Mouse (Mus musculus) intestine, postnatal 0 days (tissue): Measurements from ENCODE around the gene Zbtb20. TPM values are rescaled to one million over a fixed set of nuclear protein-coding genes. Genes with fewer than 3 reads are reported as not detected.
A peak's percentile ranks its signal among the peaks of the same experiment; 100 is the strongest.

Source experiments
- ATAC-seq: fragments of 200-750 bp; cut with Nextera tagmentation; 2 replicates; pipeline ENCODE4 v1.8.0; 2017; ENCODE audit warnings: mild to moderate bottlenecking, moderate TSS enrichment, moderate library complexity
- H3K27ac ChIP-seq: fragments of 300-500 bp; sonication (generic); 2 replicates; pipeline ENCODE4 v1.5.1; 2014; ENCODE audit warnings: mild to moderate bottlenecking, low read depth, low read length, moderate library complexity
- H3K27me3 ChIP-seq: fragments of 300-500 bp; sonication (generic); replicated peaks from 2 replicates; pipeline ENCODE4 v1.6.1; 2014; ENCODE audit warnings: low read length, mixed read lengths; ENCODE audit not compliant: control insufficient read depth, insufficient read depth
- H3K36me3 ChIP-seq: fragments of 300-500 bp; sonication (generic); 2 replicates; pipeline ENCODE4 v1.6.1; 2014; ENCODE audit warnings: mild to moderate bottlenecking, moderate library complexity; ENCODE audit not compliant: control insufficient read depth, insufficient read depth
- H3K4me1 ChIP-seq: fragments of 300-500 bp; sonication (generic); replicated peaks from 2 replicates; pipeline ENCODE4 v1.6.1; 2014; ENCODE audit warnings: antibody characterized with exemption, low read length, mixed read lengths; ENCODE audit not compliant: control insufficient read depth, insufficient read depth
- H3K4me2 ChIP-seq: fragments of 300-500 bp; sonication (generic); replicated peaks from 2 replicates; pipeline ENCODE4 v1.6.1; 2014; ENCODE audit warnings: low read depth, mild to moderate bottlenecking, moderate library complexity
- H3K4me3 ChIP-seq: fragments of 300-500 bp; sonication (generic); 2 replicates; pipeline ENCODE4 v1.5.1; 2014; ENCODE audit warnings: low read depth, low read length
- H3K9ac ChIP-seq: fragments of 300-500 bp; sonication (generic); 2 replicates; pipeline ENCODE4 v1.6.1; 2014; ENCODE audit warnings: mild to moderate bottlenecking, low read depth, low read length
- H3K9me3 ChIP-seq: fragments of 300-500 bp; sonication (generic); 2 replicates; pipeline ENCODE4 v1.6.1; 2016; ENCODE audit warnings: mixed run types; ENCODE audit not compliant: control insufficient read depth
- CTCF ChIP-seq: sonication (generic); IDR thresholded peaks from 2 replicates; pipeline ENCODE4 v1.5.1; 2016; ENCODE audit warnings: low read depth, mild to moderate bottlenecking, control low read depth, antibody characterized with exemption, moderate library complexity
- WGBS: fragments of 180-500 bp; shearing (Covaris S2); extraction: QIAGEN DNeasy Blood & Tissue Kit; methylation state at CpG from one replicate; pipeline ENCODE4 v1.1.7; 2014; 5-methylcytosine and 5-hydroxymethylcytosine counted together
- polyA plus RNA-seq: library from polyadenylated mRNA; unstranded; fragments of >200 nt; fragmentation: Nextera tagmentation; extraction: Ambion mirVana; gene quantifications from 2 replicates; pipeline ENCODE4 v1.2.1, GENCODE M21; 2015

Zbtb20 gene
- polyA plus RNA-seq, 1 experiment from 2014 or later = 10.6 TPM

DNA sequence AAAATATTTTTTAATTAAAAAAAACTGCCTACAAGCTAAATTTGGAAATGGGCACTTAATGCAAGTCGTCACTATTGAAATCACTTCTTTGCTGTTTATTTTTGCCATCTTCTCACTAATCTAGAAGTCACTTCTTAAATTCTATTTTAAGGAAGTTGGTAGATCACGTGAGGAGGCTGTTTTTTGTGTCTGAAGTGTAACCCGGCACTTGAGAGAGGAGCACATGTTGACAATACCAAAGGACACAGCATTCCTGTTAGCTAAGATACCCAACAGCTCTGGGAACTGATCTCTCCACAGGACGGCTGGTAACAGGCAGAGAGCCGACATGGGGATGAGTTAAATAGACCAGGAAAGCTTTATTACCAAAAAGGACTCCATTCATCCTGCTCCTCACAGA lies 702.7 kb downstream of the Zbtb20 start:
- no peaks in the 10 kb centered on the region for H3K36me3 ChIP-seq
- no peak overlapping the region for H3K27ac ChIP-seq
- no peak for ATAC-seq
- H3K4me3 ChIP-seq = no peak overlapping the region
- no peak overlapping the region for H3K9ac ChIP-seq
- H3K9me3 ChIP-seq = no peaks in the 10 kb centered on the region
- no peak for TF ChIP-seq CTCF
- WGBS = 67% methylated on average over 5 of the region's 5 CpGs
- H3K27me3 ChIP-seq = no peaks in the 10 kb centered on the region
- 0 out of 2 replicates have a peak, but pooled peaks cover 6% of the 10 kb centered on the region for H3K4me1 ChIP-seq
- no peak overlapping the region for H3K4me2 ChIP-seq

DNA sequence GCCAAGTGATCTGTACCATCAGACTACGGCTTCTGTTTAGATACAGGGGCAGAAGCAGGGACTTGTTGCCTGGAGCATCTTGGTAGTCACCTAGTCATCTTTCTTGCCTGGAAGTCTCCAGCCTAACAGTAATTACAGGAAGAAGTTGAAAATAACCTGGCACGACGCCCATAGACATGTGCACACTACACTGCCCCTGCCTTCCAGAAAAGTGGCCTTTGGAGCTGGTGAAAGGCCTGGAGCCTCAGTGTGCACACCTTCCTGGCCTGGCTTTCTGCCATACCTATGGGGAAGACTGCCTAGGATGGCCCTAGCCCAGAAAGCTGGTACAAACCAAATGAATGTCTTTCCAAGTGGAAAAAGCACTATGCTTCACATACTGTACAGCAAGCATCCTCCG lies 703.4 kb downstream of the Zbtb20 start:
- no peak for TF ChIP-seq CTCF
- no peaks in the 10 kb centered on the region for H3K9me3 ChIP-seq
- no peaks in the 10 kb centered on the region for H3K36me3 ChIP-seq
- H3K4me3 ChIP-seq = no peak overlapping the region
- H3K4me1 ChIP-seq = 0 out of 2 replicates have a peak, but pooled peaks cover 6% of the 10 kb centered on the region
- no peak overlapping the region for H3K4me2 ChIP-seq
- H3K27me3 ChIP-seq = no peaks in the 10 kb centered on the region
- WGBS = 69% methylated on average over 4 of the region's 4 CpGs
- peak; percentile 76 for ATAC-seq
- H3K9ac ChIP-seq = no peak overlapping the region
- H3K27ac ChIP-seq = no peak overlapping the region

DNA sequence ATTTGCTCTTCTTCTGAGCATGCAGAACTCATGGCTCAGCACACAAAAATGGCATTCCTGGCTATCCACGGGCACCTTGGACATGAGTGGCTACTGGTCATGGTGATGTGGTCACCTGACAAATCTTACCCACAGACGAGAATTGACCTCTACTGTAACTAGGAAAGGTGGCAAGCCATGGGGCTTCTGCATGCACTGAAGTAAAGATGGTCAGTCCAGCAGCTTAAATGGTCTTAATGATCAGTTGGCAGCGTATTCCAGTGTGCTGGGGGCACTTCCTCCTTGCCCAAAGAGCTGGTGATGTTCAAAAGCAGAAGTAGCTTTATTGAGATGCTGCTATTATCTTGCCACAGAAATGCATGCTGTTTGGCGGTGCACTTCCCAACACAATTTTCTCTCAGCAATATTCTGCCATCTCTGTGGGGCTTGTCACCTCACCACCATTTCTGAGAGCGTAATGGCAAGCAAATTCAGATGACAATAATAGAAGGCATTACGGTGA lies 704.7 kb downstream of the Zbtb20 start:
- Histone ChIP-seq H3K27me3 (no peaks in the 10 kb centered on the region), H3K9ac (no peak overlapping the region), H3K9me3 (no peaks in the 10 kb centered on the region), H3K36me3 (no peaks in the 10 kb centered on the region), H3K27ac (no peak overlapping the region), H3K4me1 (0 out of 2 replicates have a peak, but pooled peaks cover 6% of the 10 kb centered on the region), H3K4me3 (no peak overlapping the region), H3K4me2 (no peak overlapping the region)
- TF ChIP-seq CTCF = no peak
- WGBS = 89% methylated on average over 6 of the region's 6 CpGs
- no peak for ATAC-seq

DNA sequence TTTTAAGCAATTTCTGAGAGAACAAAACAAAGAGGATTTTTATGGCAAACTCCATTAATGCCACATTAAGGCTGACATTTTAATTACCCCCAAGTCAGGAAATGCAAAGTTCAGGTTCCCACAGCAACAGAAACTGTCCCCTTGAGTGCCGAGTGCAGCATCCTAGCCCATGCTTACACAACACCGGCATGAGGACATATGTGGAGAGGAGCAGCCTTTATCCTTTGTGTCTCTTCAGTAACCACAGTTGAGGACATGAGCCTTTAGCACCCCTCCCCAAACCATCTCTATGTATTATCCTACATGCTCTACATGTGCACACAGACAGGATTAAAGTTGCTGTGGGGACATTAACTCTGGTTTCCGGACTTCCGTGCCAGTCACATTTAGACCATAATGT lies 705.9 kb downstream of the Zbtb20 start:
- no peak for TF ChIP-seq CTCF

DNA sequence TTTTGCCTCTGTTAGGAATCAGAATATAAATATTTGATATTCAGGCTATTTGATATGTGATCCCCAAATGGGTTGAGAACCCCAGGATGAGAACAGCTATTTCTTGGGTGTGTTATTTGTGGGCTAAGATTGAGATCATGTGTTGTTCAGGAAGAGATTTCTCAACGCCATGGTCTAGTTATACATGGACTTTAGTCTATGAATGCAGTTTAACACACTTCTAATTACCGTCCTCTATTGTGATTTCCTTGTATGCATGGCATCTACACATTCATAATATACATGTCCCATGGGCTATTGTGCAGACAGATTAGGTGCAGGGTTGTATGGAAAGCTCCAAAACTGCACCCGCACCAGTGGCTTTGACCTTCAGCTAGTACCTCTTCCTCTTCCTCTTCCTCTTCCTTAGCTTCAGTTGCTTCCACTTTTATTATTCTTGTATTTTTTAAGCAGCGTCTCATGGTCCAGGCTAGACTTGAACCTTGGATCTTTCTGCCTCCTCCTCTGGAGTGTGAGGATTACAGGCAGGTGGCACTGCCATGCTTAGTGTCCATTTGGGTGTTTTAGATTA lies 711.3 kb downstream of the Zbtb20 start:
- Histone ChIP-seq H3K36me3 (no peaks in the 10 kb centered on the region), H3K27me3 (no peaks in the 10 kb centered on the region), H3K9ac (no peak overlapping the region), H3K4me3 (no peak overlapping the region), H3K4me2 (no peak overlapping the region), H3K4me1 (peaks cover 7% of the 10 kb centered on the region; the same call in 1 of the 2 replicates), H3K9me3 (no peaks in the 10 kb centered on the region), H3K27ac (no peak overlapping the region)
- peak; percentile 51; the same call in 1 of the 2 replicates for ATAC-seq
- WGBS = 56% methylated on average over 4 of the region's 4 CpGs
- no peak for TF ChIP-seq CTCF

More for the DNA sequence above, 705.9 kb downstream of the Zbtb20 start:
- 84% methylated on average over 4 of the region's 4 CpGs for WGBS
- Histone ChIP-seq H3K27ac (no peak overlapping the region), H3K9ac (no peak overlapping the region), H3K4me3 (no peak overlapping the region), H3K27me3 (no peaks in the 10 kb centered on the region), H3K4me1 (0 out of 2 replicates have a peak, but pooled peaks cover 9% of the 10 kb centered on the region), H3K36me3 (no peaks in the 10 kb centered on the region), H3K4me2 (no peak overlapping the region), H3K9me3 (no peaks in the 10 kb centered on the region)
- ATAC-seq = no peak

DNA sequence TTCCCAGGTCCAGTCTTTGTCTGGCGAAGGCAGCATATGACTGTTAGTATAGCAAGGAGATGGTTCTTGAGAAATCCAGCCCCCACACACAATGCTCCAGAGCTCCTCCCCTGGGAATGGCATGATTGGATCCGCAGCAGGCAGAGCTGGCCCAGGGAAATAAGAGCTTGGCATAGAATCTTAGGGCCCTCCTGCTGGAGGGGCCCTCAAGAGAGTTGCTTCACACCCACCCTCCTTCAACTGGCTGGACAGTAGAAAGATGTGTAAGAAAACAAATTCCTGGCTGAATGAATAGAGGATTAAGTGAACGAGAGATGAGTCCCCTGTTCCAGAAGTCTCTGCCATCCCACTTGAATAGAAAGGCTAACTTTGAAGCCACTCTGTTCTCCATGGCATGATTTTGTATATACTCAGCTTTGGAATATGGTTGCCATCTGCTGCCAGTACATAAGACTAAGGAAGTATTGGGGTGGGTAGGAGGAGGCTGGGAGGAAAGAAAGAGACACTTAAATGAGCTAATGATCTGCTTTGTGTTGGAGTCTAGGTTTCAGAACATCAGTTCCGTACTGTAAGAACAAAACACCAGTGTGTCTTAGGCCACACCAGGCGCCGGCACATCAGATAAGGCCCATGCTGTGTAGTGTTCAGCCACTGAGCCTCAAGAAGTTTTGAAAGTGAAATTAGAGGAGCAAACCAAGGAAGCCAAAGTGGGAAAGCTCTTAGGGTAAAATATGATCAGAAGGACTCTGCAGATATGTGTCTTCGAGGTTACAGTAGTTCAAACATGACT lies 715.2 kb downstream of the Zbtb20 start:
- Histone ChIP-seq H3K4me1 (peaks cover 7% of the 10 kb centered on the region; the same call in 1 of the 2 replicates), H3K4me2 (no peak overlapping the region), H3K9ac (no peak overlapping the region), H3K27ac (no peak overlapping the region), H3K27me3 (no peaks in the 10 kb centered on the region), H3K9me3 (no peaks in the 10 kb centered on the region), H3K36me3 (no peaks in the 10 kb centered on the region), H3K4me3 (no peak overlapping the region)
- ATAC-seq = no peak
- 80% methylated on average over 7 of the region's 7 CpGs for WGBS
- no peak for TF ChIP-seq CTCF
